Mouse (Mus musculus) forebrain, postnatal 0 days (tissue): ENCODE measurements at regions not wholly inside any gene's neighbourhood (a gene's known extent, or its start where the extent isn't known, plus 50 kb on each side); places are given as distances from the start of the nearest gene placed in this dataset.

Source experiments
- ATAC-seq: fragments of 200-750 bp; cut with Nextera tagmentation; 2 replicates; pipeline ENCODE4 v1.8.0; 2017; ENCODE audit warnings: mild to moderate bottlenecking, moderate library complexity
- DNase-seq: peaks from one replicate; pipeline ENCODE4 v3.0.0-alpha.2; 2015
- H3K27ac ChIP-seq: fragments of 300-500 bp; sonication (generic); 2 replicates; pipeline ENCODE4 v1.5.1; 2014; ENCODE audit warnings: low read depth, mild to moderate bottlenecking, antibody characterized with exemption, low read length, moderate library complexity, mixed read lengths
- H3K27me3 ChIP-seq: fragments of 300-500 bp; sonication (generic); 2 replicates; pipeline ENCODE4 v1.6.1; 2014; ENCODE audit warnings: mild to moderate bottlenecking, low read length, mixed read lengths; ENCODE audit not compliant: insufficient read depth
- H3K36me3 ChIP-seq: fragments of 300-500 bp; sonication (generic); 2 replicates; pipeline ENCODE4 v1.6.1; 2014; ENCODE audit warnings: mild to moderate bottlenecking, moderate library complexity; ENCODE audit not compliant: insufficient read depth
- H3K4me1 ChIP-seq: fragments of 300-500 bp; sonication (generic); 2 replicates; pipeline ENCODE4 v1.6.1; 2014; ENCODE audit warnings: antibody characterized with exemption; ENCODE audit not compliant: insufficient read depth
- H3K4me2 ChIP-seq: fragments of 300-500 bp; sonication (generic); 2 replicates; pipeline ENCODE4 v1.6.1; 2014; ENCODE audit warnings: low read depth, mild to moderate bottlenecking, moderate library complexity
- H3K4me3 ChIP-seq: fragments of 300-500 bp; sonication (generic); 2 replicates; pipeline ENCODE4 v1.5.1; 2014; ENCODE audit warnings: low read depth, low read length, mixed read lengths
- H3K9ac ChIP-seq: fragments of 300-500 bp; sonication (generic); 2 replicates; pipeline ENCODE4 v1.6.1; 2014; ENCODE audit warnings: mild to moderate bottlenecking
- H3K9me3 ChIP-seq: fragments of 300-500 bp; sonication (generic); 2 replicates; pipeline ENCODE4 v1.6.1; 2016; ENCODE audit warnings: low read length
- CTCF ChIP-seq: sonication (generic); IDR thresholded peaks from 2 replicates; pipeline ENCODE4 v1.5.1; 2016; ENCODE audit warnings: antibody characterized with exemption, control low read depth, low read depth
- WGBS: fragments of 180-500 bp; shearing (Covaris S2); extraction: QIAGEN DNeasy Blood & Tissue Kit; methylation state at CpG from one replicate; pipeline ENCODE4 v1.1.7; 2014; 5-methylcytosine and 5-hydroxymethylcytosine counted together

- 77% methylated on average over 3 of the region's 3 CpGs for WGBS
- no peak for DNase-seq
Measured at GRCm38 (mm10) chr12:58901931-58902330, 109.9 kb downstream of the Sec23a start.

GRCm38 (mm10) chr12:58875808-58876207 lies 136.0 kb downstream of the Sec23a start:
- Histone ChIP-seq H3K4me3 (no peak overlapping the region), H3K4me1 (no peaks in the 10 kb centered on the region), H3K27ac (no peak overlapping the region), H3K9me3 (no peaks in the 10 kb centered on the region), H3K9ac (no peak overlapping the region), H3K36me3 (no peaks in the 10 kb centered on the region), H3K4me2 (no peak overlapping the region), H3K27me3 (no peaks in the 10 kb centered on the region)
- DNase-seq: no peak
- WGBS: 69% methylated on average over 2 of the region's 2 CpGs
- TF ChIP-seq CTCF: no peak
- no peak for ATAC-seq

More at GRCm38 (mm10) chr12:58901931-58902330, 109.9 kb downstream of the Sec23a start:
- no peaks in the 10 kb centered on the region for H3K36me3 ChIP-seq
- no peak overlapping the region for H3K27ac ChIP-seq
- no peak for ATAC-seq
- no peaks in the 10 kb centered on the region for H3K9me3 ChIP-seq
- H3K27me3 ChIP-seq: no peaks in the 10 kb centered on the region
- no peak overlapping the region for H3K9ac ChIP-seq
- no peak overlapping the region for H3K4me3 ChIP-seq
- no peak overlapping the region for H3K4me2 ChIP-seq
- TF ChIP-seq CTCF: no peak
- H3K4me1 ChIP-seq: no peaks in the 10 kb centered on the region

DNA sequence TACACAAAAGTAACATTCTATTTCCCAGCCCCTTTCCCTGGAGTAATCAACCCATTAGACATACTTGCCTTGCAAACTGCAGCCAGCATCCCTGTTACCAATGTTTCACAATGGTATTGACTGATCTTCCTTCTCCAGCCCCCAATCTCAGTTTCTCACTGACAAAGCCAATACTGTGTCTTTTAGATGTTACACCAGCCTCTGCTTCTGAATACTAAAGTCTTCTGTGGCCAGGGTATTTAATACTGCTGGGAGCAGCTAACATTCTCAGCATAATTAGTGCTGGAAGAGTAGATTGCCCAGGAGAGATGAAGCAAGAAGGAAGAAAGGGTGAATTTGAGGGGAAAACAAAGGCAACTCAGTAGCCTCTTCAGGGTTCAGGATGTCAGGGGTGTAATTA lies 139.4 kb downstream of the Sec23a start:
- DNase-seq (no peak), ATAC-seq (no peak)
- Histone ChIP-seq H3K9ac (no peak overlapping the region), H3K9me3 (no peaks in the 10 kb centered on the region), H3K4me1 (no peaks in the 10 kb centered on the region), H3K4me2 (no peak overlapping the region), H3K4me3 (no peak overlapping the region), H3K27me3 (no peaks in the 10 kb centered on the region), H3K27ac (no peak overlapping the region), H3K36me3 (no peaks in the 10 kb centered on the region)
- TF ChIP-seq CTCF: no peak

GRCm38 (mm10) chr12:58856498-58856897 lies 155.3 kb downstream of the Sec23a start:
- TF ChIP-seq CTCF: no peak
- Histone ChIP-seq H3K4me1 (no peaks in the 10 kb centered on the region), H3K36me3 (no peaks in the 10 kb centered on the region), H3K27ac (no peak overlapping the region), H3K9me3 (no peaks in the 10 kb centered on the region), H3K4me2 (no peak overlapping the region), H3K27me3 (no peaks in the 10 kb centered on the region), H3K4me3 (no peak overlapping the region), H3K9ac (no peak overlapping the region)
- ATAC-seq (no peak), DNase-seq (no peak)
- 74% methylated on average over 2 of the region's 2 CpGs for WGBS

GRCm38 (mm10) chr12:58851677-58852385 lies 160.0 kb downstream of the Sec23a start:
- Histone ChIP-seq H3K27ac (no peak overlapping the region), H3K4me3 (no peak overlapping the region), H3K9me3 (no peaks in the 10 kb centered on the region), H3K36me3 (no peaks in the 10 kb centered on the region), H3K27me3 (no peaks in the 10 kb centered on the region), H3K4me2 (no peak overlapping the region), H3K9ac (no peak overlapping the region), H3K4me1 (no peaks in the 10 kb centered on the region)
- WGBS: 52% methylated on average over 6 of the region's 6 CpGs
- peak; percentile 59 for ATAC-seq
- no peak for TF ChIP-seq CTCF
- peak; percentile 23 for DNase-seq

- H3K9me3 ChIP-seq: no peaks in the 10 kb centered on the region
- no peaks in the 10 kb centered on the region for H3K27me3 ChIP-seq
- no peaks in the 10 kb centered on the region for H3K4me1 ChIP-seq
- TF ChIP-seq CTCF: no peak
- no peak overlapping the region for H3K4me2 ChIP-seq
- ATAC-seq: peak; percentile 53; the same call in 1 of the 2 replicates
- DNase-seq: peak; percentile 39
- H3K9ac ChIP-seq: no peak overlapping the region
- WGBS: 38% methylated on average over 1 of the region's 1 CpGs
- H3K4me3 ChIP-seq: no peak overlapping the region
- no peaks in the 10 kb centered on the region for H3K36me3 ChIP-seq
- no peak overlapping the region for H3K27ac ChIP-seq
Measured at GRCm38 (mm10) chr12:58829656-58830055, 182.2 kb downstream of the Sec23a start.

DNA sequence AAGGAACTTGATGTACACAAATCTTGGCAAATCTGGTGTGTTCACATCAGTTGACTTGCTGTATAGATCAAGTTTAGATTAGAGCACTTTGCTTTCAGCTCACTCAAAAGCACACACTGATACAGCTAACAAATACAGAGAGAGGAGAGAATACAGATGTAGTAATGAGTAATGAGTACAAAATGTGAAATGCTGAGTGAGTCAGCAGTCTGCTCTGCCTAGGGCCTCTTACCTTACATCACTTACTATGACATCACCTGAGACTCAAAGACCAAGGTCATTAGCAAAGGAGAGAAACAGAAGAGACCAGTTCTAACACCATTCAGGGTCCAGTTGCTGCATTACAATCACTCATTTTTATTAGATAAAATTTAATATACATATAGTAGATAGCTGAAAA lies 184.0 kb downstream of the Sec23a start:
- Histone ChIP-seq H3K4me2 (no peak overlapping the region), H3K4me1 (no peaks in the 10 kb centered on the region), H3K27me3 (no peaks in the 10 kb centered on the region), H3K36me3 (no peaks in the 10 kb centered on the region), H3K9me3 (no peaks in the 10 kb centered on the region), H3K4me3 (no peak overlapping the region), H3K9ac (no peak overlapping the region), H3K27ac (no peak overlapping the region)
- TF ChIP-seq CTCF: no peak
- ATAC-seq (no peak), DNase-seq (no peak)
